Mouse (Mus musculus) olfactory bulb, adult 2 months (tissue): Measurements from ENCODE around the gene Ccdc15.

Source experiments
- CTCF ChIP-seq: fragments of 200-500 bp; IDR thresholded peaks from 2 replicates; pipeline ENCODE4 v1.5.1; 2012; ENCODE audit warnings: low read depth, mild to moderate bottlenecking, low read length, moderate library complexity; ENCODE audit not compliant: insufficient read depth
- POLR2A ChIP-seq: fragments of 200-500 bp; IDR thresholded peaks from 2 replicates; pipeline ENCODE4 v1.6.1; 2012; ENCODE audit warnings: mild to moderate bottlenecking, low read depth, low read length, moderate library complexity; ENCODE audit not compliant: insufficient read depth

- TF ChIP-seq POLR2A (no peak), CTCF (no peak)
Observed at GRCm38 (mm10) chr9:37359331-37360220, 11.3 kb upstream of the Ccdc15 start.
